In the genomic region with DNA sequence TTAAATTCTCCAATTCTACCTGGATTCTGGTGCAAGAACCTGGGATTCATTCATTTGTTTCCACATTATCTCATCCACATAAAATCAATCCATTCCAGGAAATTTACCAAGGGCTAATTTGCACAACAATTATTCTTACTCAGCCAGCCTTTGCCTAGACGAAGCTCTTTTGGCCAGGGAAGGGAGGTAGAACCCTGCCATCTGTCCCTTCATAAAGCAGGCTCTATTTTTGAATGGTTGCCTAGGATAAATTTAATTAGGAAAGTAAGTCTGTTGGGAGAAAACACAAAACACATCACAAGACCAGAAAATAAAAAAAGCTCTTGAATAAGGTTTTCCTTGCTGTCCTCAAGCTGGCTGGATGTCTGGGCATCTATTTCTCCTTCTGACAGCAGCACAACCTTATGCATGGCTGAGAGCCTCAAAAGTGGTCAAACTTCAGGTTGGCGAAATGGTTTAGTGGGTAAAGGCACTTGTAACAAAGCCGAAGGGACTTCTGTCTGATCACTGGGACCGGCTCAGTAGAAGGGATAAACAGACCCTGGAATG, we compare ENCODE assay signal across 16 mouse cellular contexts.
DNase-seq lines count a peak whose midpoint lies in the region; ATAC-seq lines count a peak whose summit lies in the region.
"Had no signal": no experiment of that assay in that cellular context is flagged by ENCODE, and none has a peak within 500 bp of the region (broad histone marks: within the 10 kb centered on the region; RNA-seq: fewer than 3 reads in every experiment).

No protein-coding gene starts in this region.

- H3K4me3 ChIP-seq in midbrain, embryonic 12.5 days: no peak overlapping the region
- H3K4me3 ChIP-seq in midbrain, embryonic 15.5 days: no peak overlapping the region
- no peak overlapping the region for H3K4me3 ChIP-seq in forebrain, embryonic 12.5 days (replicated peaks)
- no peak overlapping the region for H3K4me3 ChIP-seq in kidney, embryonic 14.5 days (ENCODE audit: low read length)
- H3K4me3 ChIP-seq: heart, embryonic 12.5 days had no signal

- H3K4me2 ChIP-seq in midbrain, embryonic 12.5 days (replicated peaks): no peak overlapping the region
- H3K4me2 ChIP-seq in midbrain, embryonic 15.5 days: no peak overlapping the region
- no peak overlapping the region for H3K4me2 ChIP-seq in forebrain, embryonic 12.5 days
- no peak overlapping the region for H3K4me2 ChIP-seq in kidney, embryonic 14.5 days (replicated peaks; ENCODE audit: low read depth, low read length)
- H3K4me2 ChIP-seq: heart, embryonic 12.5 days; liver, embryonic 11.5 days; lung, embryonic 14.5 days had no signal

- H3K4me1 ChIP-seq in midbrain, embryonic 12.5 days: peaks cover 12% of the 10 kb centered on the region; the same call in 1 of the 2 replicates
- H3K4me1 ChIP-seq in midbrain, embryonic 15.5 days: 0 out of 2 replicates have a peak, but pooled peaks cover 5% of the 10 kb centered on the region
- H3K4me1 ChIP-seq in forebrain, embryonic 12.5 days: peaks cover 16% of the 10 kb centered on the region
- no peaks in the 10 kb centered on the region for H3K4me1 ChIP-seq in kidney, embryonic 14.5 days (ENCODE audit: control insufficient read depth, insufficient read depth, low read length)
- H3K4me1 ChIP-seq: heart, embryonic 12.5 days had no signal

- H3K36me3 ChIP-seq in midbrain, embryonic 12.5 days: no peaks in the 10 kb centered on the region
- H3K36me3 ChIP-seq in midbrain, embryonic 15.5 days (replicated peaks): no peaks in the 10 kb centered on the region
- H3K36me3 ChIP-seq in forebrain, embryonic 12.5 days (replicated peaks): no peaks in the 10 kb centered on the region
- no peaks in the 10 kb centered on the region for H3K36me3 ChIP-seq in kidney, embryonic 14.5 days (ENCODE audit: control insufficient read depth, insufficient read depth, low read length)
- H3K36me3 ChIP-seq: heart, embryonic 12.5 days had no signal

- DNase-seq in cerebellum, postnatal 10 days: peak; percentile 46 to 52
- no peak for DNase-seq in cerebellum, postnatal 4 days (ENCODE audit: low spot score in 2 of 2)
- DNase-seq in layer of hippocampus, postnatal 14 days (ENCODE audit: low spot score in 2 of 2): peak; percentile 5 to 68
- DNase-seq: B cell, adult 2 months; gastrocnemius, postnatal 36 days; heart, postnatal 4 days; kidney, postnatal 10 days; lung, embryonic 14.5 days had no signal

- no peaks in the 10 kb centered on the region for H3K9me3 ChIP-seq in midbrain, embryonic 12.5 days
- H3K9me3 ChIP-seq in midbrain, embryonic 15.5 days: no peaks in the 10 kb centered on the region
- no peaks in the 10 kb centered on the region for H3K9me3 ChIP-seq in forebrain, embryonic 12.5 days
- H3K9me3 ChIP-seq in kidney, embryonic 14.5 days (ENCODE audit: control insufficient read depth, low read length): no peaks in the 10 kb centered on the region
- H3K9me3 ChIP-seq: heart, embryonic 12.5 days had no signal

- peak; percentile 48; the same call in 1 of the 2 replicates for ATAC-seq in midbrain, embryonic 12.5 days (ENCODE audit: low FRiP score, low read depth)
- ATAC-seq in midbrain, embryonic 15.5 days (replicated peaks): no peak
- no peak for ATAC-seq in forebrain, embryonic 12.5 days (ENCODE audit: low FRiP score)
- no peak for ATAC-seq in kidney, embryonic 14.5 days (ENCODE audit: low FRiP score, low TSS enrichment)
- ATAC-seq in megakaryocyte, adult 5-6 weeks (ENCODE audit: poor library complexity, severe bottlenecking): no peak
- ATAC-seq: intestine, embryonic 16.5 days had no signal

- no peaks in the 10 kb centered on the region for H3K27me3 ChIP-seq in midbrain, embryonic 12.5 days
- H3K27me3 ChIP-seq in midbrain, embryonic 15.5 days (replicated peaks): no peaks in the 10 kb centered on the region
- no peaks in the 10 kb centered on the region for H3K27me3 ChIP-seq in forebrain, embryonic 12.5 days
- H3K27me3 ChIP-seq in kidney, embryonic 14.5 days (ENCODE audit: control insufficient read depth, insufficient read depth, low read length): no peaks in the 10 kb centered on the region
- H3K27me3 ChIP-seq: heart, embryonic 12.5 days had no signal

- no peak overlapping the region for H3K9ac ChIP-seq in midbrain, embryonic 12.5 days (replicated peaks)
- no peak overlapping the region for H3K9ac ChIP-seq in midbrain, embryonic 15.5 days
- no peak overlapping the region for H3K9ac ChIP-seq in forebrain, embryonic 12.5 days
- H3K9ac ChIP-seq in kidney, embryonic 14.5 days (ENCODE audit: low read depth, low read length): no peak overlapping the region
- H3K9ac ChIP-seq: heart, embryonic 12.5 days; lung, embryonic 14.5 days had no signal

- H3K27ac ChIP-seq in midbrain, embryonic 12.5 days (replicated peaks): no peak overlapping the region
- no peak overlapping the region for H3K27ac ChIP-seq in midbrain, embryonic 15.5 days
- 0 out of 2 replicates have a peak overlapping the region, but pooled peaks have one; percentile 21 for H3K27ac ChIP-seq in forebrain, embryonic 12.5 days
- H3K27ac ChIP-seq in kidney, embryonic 14.5 days (ENCODE audit: low read depth, low read length): no peak overlapping the region

- WGBS in midbrain, embryonic 12.5 days: 57% methylated on average over 4 of the region's 4 CpGs
- 47% methylated on average over 4 of the region's 4 CpGs for WGBS in midbrain, embryonic 15.5 days
- 52% methylated on average over 4 of the region's 4 CpGs for WGBS in forebrain, embryonic 12.5 days
- 84% methylated on average over 4 of the region's 4 CpGs for WGBS in kidney, embryonic 14.5 days

Comparison
In these comparisons a context has a peak if more than half of its experiments do, and no peak if none do; other contexts are left out.
1. DNase-seq: peak in cerebellum, postnatal 10 days (2 of 2) and layer of hippocampus, postnatal 14 days (2 of 2); none in cerebellum, postnatal 4 days (0 of 2).